Mouse (Mus musculus): ENCODE measurements at regions not wholly inside any gene's neighbourhood (a gene's known extent, or its start where the extent isn't known, plus 50 kb on each side); places are given as distances from the start of the nearest gene placed in this dataset. TPM values are rescaled to one million over a fixed set of nuclear protein-coding genes. Genes with fewer than 3 reads are reported as not detected.

- intact Hi-C loops (cut with DNase I) = no loop called here
- DNase-seq (ENCODE audit: low spot score in 2 of 2) = no peak
Observed at GRCm38 (mm10) chr12:42006912-42007311, 520.7 kb upstream of the Lrrn3 start.

Small RNA genes in the stretch of these regions (microRNA-seq; reads per million reads assigned to microRNA genes)
- not detected for gene Gm25248

All from left cerebral cortex, postnatal 36 days (tissue).